Mouse (Mus musculus): ENCODE measurements around the gene Snn.

- TF ChIP-seq CTCF (IDR thresholded peaks at IDR 0.05; ENCODE audit: low read depth, low read length): no peak
- TF ChIP-seq GATA2 (IDR thresholded peaks at IDR 0.05; ENCODE audit: borderline replicate concordance, low read depth, low read length): no peak
- TF ChIP-seq GATA1 (IDR thresholded peaks at IDR 0.05; ENCODE audit: borderline replicate concordance, low read length): no peak
- TF ChIP-seq TAL1 (conservative IDR thresholded peaks at IDR 0.05; ENCODE audit: low read depth, low read length): no peak
Measured at GRCm38 (mm10) chr16:11071887-11072286, 11.1 kb downstream of the Snn start.
